Mouse (Mus musculus) lung, adult 2 months (tissue): Measurements from ENCODE around the gene Ryr1.

Experiments
- CTCF ChIP-seq: fragments of 200-500 bp; IDR thresholded peaks from 2 replicates; pipeline ENCODE4 v1.5.1; 2011; ENCODE audit warnings: mild to moderate bottlenecking, low read length, control low read depth; ENCODE audit not compliant: insufficient read depth
- POLR2A ChIP-seq: fragments of 200-500 bp; IDR thresholded peaks from 2 replicates; pipeline ENCODE4 v1.6.1; 2011; ENCODE audit warnings: low read depth, mild to moderate bottlenecking, control low read depth, low read length, borderline replicate concordance; ENCODE audit errors: extremely low read depth

GRCm38 (mm10) chr7:29008714-29009113 is 116.3 kb downstream of the Ryr1 start:
- TF ChIP-seq POLR2A (no peak), CTCF (no peak)
